Mouse (Mus musculus) spleen, postnatal 4 days (tissue): Measurements from ENCODE around the gene Sp2.

Experiments
- DNase-seq, 2 experiments: peaks; one replicate each; pipeline ENCODE4 v3.0.0; 2022; ENCODE audit warnings: low spot score in 2 of 2

Sp2 gene

DNA sequence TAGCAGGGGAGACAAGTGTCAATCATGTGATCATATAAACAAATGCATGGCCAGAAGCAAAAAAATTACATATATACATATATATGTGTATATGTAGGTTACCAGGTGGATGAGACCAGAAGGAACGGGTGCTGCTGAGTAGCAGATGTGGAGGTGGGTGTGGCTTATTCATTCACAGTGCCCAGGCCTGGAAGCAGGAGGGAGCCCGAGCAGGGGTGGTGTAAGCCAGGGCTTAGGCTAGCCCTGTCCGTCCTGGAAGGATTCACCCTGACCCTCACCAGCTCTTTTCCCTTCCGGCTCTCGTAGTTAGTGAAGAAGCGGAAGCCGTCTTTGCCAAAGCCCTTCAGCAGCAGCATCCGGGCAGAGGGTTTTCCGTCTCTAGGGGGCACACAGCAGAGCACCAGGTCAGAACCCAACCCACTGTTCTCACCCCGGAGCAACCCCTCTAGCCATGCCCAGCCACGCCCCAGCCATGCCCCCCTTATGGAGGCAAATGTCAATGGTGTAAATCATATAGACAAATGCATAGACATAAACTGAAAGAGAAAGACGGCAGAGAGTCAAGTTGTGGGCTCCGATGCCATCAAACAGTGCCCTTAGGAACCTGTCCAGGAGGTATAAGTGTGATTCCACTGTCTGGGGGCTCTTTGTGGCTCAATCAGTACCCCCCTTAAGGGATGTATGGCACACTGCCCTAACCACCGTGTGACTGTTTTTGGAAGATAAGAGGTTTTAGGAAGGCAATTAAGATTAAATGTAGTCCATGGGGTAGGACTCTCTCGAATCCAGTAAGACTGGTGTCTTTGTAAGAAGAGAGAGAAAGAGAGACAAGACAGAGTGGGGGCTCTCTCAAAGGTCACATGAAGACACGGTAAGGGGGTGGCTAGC is 41.9 kb downstream of the Sp2 start:
- DNase-seq, result peak; percentile 70 to 82

DNA sequence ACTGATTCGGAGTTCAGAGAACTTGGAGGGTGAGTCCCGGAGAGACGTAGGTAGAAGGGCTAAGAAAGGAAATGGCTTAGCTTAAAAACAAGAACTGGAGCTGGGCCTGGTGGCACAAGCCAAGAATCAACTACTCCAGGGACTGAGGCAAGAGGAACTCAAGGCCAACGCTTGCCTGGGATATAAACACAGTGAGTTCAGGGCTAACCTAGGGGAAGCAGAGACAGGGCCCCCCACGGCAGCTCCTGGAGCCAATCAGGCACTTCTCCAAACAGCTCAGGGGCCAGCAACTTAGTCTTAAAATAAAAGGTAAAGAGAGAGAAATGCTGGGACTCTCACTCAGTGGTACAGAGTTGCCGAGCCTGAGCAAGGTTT is 44.3 kb downstream of the Sp2 start:
- DNase-seq, result no peak

DNA sequence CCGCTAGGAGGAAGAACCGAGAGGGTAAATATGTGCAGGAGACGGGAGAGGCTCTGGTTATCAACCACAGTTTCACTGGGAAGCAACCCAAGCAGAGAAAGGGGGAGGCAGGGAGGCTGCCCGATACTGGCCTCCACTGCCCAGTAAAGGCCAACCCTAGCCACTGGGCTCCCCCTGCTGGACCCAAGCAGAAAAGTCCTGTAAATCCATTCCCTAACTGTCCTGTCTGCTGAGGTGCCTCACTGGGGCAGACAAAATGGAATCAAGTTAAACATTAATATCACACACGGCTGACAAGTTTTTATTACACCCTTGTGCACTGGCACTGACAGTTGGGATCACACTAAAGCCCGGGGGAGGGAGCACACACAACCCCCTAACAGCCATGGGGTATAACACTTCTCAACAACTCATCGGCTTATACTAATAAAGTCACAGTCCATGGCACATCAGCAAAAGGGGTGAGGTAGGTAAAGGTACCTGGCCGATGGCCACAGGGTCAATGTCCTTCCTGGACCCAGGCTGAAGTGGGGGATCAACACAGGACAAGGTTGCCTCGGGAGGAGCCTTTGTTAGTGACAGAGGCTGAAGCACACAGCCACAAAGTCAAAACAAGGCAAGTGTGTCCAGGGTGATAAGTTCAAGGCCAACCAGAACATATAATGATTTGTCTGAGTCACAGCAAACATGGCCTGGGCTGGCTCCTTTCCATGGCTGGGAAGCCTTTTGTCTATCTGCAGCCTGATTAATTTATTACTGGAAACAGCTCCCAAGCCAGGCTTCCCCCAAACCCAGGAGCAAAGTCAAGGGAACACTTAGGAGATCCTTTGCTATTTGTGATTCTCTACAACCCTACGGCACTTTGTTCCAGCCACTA is 45.0 kb downstream of the Sp2 start:
- peak; percentile 68 to 85 for DNase-seq

DNA sequence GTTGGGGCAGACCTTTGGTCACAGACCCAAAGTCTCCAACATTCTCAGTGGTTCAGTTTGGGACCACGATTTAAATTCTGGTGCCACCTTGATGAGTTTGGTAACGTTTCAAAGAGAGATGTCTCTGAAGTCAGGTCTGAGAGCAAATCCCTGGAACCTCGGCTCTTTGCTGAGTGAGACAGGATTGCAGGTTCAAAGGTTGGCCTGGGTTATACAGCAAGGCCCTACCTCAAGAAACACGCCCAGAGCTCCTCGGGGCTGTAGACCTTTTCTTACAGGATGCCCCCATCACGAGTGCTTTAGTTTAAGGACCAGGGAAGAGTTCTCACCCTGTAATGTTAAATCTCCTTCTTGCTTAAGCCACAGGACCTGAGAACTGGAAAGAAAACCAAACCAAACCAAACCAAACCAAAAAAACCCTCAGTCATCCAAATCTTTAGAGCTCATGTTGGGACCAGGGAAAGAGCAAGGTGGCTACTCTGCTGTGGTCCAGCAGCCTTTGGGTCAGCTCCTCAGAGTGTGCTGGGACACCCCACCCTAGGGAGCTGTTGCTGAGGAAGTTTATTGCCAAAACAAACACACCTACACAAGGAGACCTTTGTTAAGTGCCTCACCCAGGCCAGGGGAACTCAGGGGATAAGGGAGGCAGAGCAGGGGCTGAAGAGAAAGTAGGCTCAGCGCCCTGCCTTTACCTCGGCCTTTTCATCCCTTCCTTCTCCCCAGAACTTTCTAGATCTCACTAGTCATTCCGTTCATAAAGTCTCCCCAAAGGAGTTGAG is 46.7 kb downstream of the Sp2 start:
- no peak for DNase-seq

DNA sequence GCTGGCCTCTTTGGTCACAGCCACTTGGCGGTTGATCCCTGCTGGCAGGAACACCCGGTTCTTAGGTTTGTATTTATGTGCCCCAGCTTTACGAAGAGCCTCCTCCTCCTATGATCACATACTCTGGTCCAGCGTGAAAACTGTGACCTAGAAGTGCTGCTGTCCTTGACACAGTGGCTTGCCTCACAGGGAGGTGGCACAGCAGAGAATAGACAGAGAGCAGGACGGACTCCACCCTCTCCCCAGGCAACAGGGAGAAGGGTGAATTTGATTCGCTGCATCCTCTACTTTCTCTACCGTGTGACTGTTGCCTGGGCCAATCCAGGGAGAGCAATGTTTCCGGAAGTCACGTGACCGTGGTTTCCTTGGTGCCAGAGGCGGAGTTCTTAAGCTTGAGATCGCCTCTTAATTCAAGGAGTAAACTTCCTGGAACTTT is 47.8 kb downstream of the Sp2 start:
- DNase-seq, result peak; percentile 77 to 80

DNA sequence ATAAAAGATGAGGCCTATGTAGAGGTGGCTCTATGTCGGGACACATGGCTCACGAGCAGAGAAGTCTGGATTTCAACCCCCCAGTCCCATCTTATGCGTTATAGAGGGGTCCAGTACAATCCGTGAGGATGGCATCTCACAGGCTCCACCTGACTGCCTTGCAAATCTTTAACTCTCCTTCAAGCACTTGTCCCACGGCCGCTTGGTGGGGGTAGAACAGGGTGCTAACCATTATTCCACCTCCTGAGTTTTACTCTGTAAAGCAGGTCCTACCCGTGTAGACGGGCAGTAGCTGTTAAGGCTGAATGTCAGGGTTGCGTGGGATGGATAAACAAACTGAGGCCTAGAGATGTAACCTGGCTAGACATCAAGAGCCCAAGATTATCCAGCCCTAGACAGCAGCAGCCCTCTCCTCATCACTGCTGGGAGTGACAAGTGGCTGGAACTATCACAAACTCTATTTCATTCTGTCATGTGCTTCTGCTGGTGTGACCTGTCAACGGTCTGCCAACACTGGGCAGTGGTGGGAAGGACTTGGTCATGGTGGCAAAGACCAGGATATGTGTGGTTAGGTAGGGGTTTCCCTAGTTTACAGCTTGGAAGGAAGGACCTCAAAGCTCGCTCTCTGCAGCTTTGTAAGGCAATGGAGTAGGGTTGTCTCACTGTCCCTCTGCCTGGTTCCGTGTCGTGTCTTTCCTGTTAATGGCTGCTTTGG is 49.0 kb downstream of the Sp2 start:
- no peak for DNase-seq

DNA sequence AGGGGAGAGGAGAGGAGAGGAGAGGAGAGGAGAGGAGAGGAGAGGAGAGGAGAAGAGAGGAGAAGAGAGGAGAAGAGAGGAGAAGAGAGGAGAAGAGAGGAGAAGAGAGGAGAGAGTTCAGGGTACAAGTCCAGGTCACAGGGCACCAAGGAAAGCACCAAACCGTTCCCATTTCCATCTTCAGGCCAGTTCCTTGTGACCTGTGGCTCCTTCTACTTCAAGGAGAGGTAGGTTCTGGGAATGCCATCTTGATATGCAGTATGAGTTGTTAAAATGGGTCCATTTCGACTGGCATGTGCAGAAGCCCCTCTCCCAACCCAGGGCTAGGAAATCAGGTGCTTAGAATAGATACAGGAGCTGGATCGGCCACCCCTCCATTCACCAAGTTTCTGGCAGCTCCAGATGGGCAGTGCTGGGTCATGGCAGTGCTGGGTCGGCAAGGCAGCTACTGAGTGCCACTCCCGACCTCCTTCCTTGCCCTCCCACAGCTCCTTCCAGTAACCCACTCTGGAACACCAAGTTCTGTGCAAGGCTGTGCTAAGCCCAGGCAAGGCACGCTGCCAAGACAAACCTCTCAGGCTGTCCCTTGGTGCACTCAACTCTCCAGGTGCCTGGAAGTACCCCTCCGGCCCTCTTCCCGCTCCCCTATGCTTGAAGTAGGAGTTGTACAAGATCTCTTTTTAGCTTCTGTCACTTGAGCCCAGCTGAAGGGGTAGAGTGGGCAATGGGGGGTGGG is 51.3 kb downstream of the Sp2 start:
- DNase-seq, result no peak

DNA sequence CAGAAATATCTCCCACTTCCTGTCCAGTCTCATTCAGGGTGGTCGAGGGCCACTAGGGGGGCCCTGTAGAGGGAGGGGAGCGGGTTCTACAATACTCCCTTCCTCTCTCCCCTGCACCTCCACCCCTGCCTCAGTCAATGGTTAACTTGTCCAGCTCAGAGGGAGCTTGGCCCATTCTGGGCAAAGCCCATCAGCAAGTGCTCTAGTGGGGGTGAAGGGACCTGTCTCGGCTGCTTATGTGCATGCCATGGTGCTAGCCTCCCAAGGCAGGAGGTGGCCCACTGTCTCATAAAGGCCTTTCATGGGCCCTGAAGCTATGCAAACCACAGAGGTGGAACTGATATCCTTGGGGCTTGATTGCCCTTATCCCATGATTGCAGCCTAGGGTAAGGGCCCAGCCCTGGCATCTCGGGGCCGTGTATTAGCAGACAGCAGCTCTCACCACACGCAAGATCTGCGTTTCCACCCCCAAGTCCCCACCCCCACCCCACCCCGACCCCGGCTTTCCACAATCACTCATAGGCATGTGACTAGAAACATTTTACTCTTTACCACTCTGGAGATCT is 52.9 kb downstream of the Sp2 start:
- no peak for DNase-seq

DNA sequence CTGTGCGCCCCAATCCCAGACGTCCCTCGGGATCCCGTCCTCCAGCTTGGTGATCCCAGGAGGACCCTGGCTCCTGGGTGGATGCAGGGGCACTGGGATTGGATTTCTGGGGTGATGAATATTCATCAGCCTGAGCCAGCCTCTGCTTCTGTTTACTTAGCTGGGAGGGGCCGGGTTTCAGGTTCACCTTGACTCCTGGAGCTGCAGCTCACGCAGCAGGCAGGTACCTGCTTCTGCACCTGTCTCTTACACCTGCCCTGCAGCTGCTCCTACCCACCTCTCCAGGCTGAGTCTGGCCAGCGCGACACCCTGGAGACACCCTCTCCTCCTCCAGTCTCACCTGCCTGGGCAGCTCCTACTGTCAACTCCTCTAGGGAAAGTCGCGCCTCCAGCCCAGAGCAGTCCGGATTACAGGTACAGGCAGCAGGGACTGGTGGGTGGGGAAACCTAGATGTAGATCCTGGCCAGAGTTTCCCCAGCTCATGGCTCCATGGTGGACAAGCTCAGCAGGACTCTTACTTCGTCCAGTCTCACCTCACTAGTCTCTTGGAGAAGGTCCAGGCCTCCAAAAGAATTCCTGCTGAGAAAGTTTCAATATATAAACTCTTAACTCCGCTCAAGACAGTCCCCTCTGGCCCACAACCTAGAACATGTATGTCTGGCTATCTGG is 53.5 kb downstream of the Sp2 start:
- DNase-seq, result no peak

DNA sequence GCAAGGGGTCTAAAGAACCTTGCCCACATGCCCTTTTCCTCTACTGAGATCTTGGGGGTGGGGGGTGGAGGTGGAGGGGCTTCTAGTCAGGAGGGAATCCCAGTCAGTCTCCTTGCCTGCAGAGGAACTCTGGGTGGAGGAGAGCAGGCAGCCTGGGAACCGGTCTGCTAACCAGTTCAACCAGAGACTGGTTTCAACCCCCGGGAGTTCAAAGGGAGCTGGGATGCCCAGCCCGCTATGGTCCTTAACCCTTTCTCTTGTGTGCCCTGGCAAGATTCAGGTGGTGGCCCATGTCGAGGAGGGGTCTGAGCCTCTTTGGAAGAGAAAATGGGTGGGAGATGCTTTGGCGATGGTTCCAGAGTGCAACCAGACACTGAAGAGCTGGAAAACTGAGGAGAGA is 54.1 kb downstream of the Sp2 start:
- DNase-seq, result no peak

DNA sequence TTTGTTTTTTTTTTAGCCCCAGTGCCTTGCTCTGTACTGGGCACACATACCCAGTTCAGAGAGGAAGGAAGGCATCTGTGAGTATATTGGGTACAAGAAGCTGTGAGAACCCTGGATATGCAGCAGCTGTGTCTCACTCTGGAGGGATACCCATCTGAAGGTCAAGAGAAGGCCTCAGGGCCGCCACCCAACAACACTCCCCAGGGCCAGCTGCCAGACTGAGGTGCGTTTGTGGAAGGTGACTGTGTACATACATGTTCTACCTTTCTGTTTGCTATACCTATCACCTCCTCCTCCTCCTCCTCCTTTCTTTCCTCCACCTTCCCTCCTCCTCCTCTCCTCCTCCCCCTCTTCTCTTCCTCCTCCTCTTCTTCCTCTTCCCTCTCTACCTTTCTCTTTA is 54.7 kb downstream of the Sp2 start, which contains the start of gene Prr15l:
Gene Prr15l, plus strand, starts transcription at position 17 of the 400 bp plus-strand sequence.
- no peak for DNase-seq

DNA sequence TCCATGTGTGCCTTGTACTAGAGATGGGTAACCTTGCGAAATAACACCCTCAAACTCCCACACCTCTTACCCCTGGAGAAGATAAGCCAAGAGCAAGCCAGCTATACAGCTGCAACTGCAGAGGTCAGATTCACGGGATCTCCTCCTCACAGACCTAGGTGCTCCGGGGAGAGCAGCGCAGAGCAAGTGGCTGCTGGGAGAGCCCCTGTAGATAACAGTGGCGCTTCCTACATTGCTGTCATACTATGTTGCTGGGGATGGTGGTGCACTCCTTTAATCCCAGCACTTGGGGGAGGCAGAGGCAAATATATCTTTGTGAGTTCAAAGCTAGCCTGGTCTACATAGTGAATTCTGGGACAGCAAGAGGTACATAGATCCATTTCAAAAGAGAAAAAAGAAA is 56.2 kb downstream of the Sp2 start:
- DNase-seq, result peak in 1 of 2 experiments; percentile 62

DNA sequence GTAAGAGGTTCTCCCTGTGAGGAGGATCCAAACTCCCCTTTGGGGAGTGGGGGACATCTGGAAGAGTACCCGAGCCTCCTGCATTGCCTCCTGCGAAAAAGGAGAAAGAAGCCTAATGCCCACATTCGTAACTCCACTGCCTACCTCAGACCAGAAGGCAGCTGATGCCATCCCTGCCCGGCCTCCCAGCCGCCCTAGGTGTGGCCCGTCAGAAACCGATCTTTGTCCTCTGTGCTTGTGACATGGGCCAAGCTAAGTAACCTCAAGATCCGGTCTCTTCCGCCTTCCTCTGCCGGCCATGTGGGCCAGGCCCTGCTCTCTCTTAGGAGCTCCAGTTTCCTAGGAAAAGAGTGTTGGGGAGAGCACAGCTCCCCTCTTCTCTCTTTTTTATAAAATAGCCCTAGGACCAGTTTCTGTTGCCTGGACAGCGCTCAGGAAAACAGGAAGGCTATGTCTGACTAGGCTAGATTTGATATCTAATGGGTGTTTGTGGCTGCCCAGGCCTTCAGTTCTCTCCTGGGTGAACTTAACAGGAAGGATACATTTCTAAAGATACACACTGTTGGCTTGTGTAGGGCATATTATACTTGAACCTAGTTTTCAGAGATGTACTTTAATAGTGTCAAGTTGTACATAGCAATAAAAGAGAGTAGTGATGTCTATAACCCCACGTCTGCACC is 57.1 kb downstream of the Sp2 start:
- DNase-seq, result peak in 1 of 2 experiments; percentile 54

DNA sequence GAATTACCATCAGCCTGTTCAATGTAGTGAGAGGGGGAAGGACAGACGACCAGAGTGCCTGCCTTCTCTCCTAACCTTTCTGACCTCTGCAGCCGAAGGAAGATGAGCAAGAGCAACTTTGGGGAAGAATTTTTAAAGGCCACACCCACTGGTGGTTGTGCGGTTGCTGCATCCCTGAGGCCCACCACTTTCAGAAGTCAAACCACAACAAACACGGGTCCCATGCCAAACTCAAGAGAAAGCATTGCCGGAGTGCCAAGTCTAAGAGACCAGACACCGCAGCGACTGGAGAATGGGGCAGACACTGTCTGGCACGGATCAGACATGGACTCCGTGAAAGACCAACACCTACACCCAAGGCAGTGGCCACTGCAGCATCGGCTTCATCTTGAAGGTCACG is 57.9 kb downstream of the Sp2 start:
- no peak for DNase-seq

DNA sequence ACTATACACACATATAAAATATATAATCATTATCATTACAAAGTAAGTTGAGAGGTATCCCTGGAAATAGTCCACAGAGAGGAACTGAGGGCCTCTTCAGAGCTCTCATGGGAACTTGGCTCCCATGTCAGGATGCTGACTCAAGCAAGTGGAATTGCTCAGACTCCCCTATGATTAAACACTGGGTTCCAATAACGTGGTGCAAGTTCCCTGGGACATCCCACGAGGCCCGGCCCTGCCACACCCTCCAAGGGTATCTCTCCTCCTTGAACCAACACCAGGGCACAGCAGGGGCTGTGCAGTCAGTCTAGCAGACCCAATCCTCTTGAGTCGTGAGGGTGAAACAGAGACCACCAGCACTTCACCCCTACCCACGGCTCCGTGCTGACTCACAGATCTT is 63.8 kb downstream of the Sp2 start:
- DNase-seq, result no peak

DNA sequence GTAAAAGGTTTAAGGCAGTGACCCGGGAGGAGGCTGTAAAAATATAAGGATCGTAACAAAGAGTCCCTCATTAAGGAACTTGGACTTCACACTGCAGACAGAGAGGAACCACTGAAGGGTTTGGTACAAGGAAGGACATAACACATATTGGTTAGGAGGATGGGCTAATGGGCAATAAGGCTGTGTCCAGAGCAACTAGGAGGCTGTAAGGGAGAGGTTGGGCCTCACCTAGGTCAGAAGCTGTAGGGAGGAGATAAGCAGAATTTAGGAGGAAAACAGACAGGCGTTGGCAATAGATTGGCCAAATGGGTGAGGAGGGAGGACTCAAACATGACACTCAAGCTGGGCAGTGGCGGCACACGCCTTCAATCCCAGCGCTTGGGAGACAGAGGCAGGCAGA is 65.3 kb downstream of the Sp2 start:
- DNase-seq, result peak in 1 of 2 experiments; percentile 69

DNA sequence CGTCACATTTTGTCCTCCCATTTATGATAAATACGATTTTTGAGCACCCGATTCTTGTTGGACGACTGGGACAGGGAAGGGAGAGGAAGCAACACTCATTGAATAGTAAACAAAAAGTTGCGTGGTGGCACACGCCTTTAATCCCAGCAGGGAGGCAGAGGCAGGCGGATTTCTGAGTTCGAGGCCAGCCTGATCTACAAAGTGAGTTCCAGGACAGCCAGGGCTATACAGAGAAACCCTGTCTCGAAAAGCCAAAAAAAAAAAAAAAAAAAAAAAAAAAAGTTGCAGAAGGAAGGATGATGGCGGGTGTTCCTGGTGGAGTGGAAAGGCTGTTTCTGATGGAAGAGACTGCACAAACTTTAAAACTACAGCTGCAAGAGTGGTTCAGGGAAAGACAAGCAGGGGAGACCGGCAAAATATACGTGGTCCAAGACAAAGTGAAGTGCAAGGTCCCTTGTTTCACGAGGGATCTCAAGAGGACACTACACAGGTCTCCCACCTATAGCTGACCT is 65.8 kb downstream of the Sp2 start:
- DNase-seq, result no peak

DNA sequence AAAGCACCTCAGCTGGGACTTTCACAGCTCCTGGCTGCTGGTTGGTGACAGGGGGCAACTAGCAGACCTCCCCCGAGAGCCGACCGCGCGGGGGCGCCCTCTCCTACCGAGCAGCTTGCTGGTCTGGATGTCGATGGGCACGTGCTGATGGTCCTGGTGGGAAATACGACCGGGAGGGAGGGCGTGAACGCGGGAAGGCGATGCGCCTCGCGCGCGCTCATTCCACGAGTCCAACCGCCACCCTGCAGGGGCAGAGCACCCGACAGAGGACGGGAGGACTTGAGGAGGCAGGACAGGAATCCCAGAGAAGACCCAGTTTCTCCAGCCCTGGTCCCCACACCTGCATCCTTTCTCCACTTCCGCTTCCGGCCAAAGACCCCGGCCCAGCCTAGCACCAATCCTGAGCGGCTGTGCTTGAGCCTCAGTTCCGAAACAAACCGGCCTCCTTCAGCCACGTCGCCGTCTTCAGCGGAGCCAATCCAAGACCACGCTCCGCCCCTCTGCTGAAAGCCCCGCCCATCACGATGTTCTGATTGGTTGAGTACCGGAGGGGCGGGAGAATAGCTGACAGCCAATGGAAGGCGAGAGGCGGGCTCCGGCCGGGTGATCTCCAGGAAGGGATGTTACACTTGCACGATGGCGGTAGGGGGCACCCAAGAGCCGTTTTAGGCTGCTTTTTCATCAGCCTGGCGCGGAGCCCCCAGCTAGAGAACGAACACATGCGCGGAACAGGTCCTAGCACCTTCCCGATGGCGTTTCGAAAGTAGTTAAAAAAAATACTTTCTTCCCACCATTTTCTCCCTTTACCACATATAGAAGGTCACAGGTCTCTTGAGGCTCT is 66.5 kb downstream of the Sp2 start, which contains the start of gene Cdk5rap3:
Gene Cdk5rap3, minus strand, starts transcription at position 453 of the 841 bp plus-strand sequence.
- DNase-seq, result peak; percentile 100
